Mouse (Mus musculus) embryonic facial prominence, embryonic 12.5 days (tissue): ENCODE data around the gene Rassf7. TPM values are rescaled to one million over a fixed set of nuclear protein-coding genes. Genes with fewer than 3 reads are reported as not detected.

Experiments
- ATAC-seq: fragments of 200-750 bp; cut with Nextera tagmentation; 2 replicates; pipeline ENCODE4 v1.8.0; 2017; ENCODE audit not compliant: insufficient number of reproducible peaks, insufficient read depth, low FRiP score, low TSS enrichment
- H3K27ac ChIP-seq: fragments of 300-500 bp; sonication (generic); 2 replicates; pipeline ENCODE4 v1.5.1; 2016; ENCODE audit warnings: mild to moderate bottlenecking
- H3K27me3 ChIP-seq: fragments of 300-500 bp; sonication (generic); 2 replicates; pipeline ENCODE4 v1.6.1; 2016; ENCODE audit warnings: mild to moderate bottlenecking, moderate library complexity
- H3K36me3 ChIP-seq: fragments of 300-500 bp; sonication (generic); 2 replicates; pipeline ENCODE4 v1.6.1; 2016; ENCODE audit warnings: mild to moderate bottlenecking
- H3K4me1 ChIP-seq: fragments of 300-500 bp; sonication (generic); 2 replicates; pipeline ENCODE4 v1.6.1; 2016
- H3K4me2 ChIP-seq: fragments of 300-500 bp; sonication (generic); replicated peaks from 2 replicates; pipeline ENCODE4 v1.6.1; 2016; ENCODE audit warnings: mild to moderate bottlenecking, moderate library complexity
- H3K4me3 ChIP-seq: fragments of 300-500 bp; sonication (generic); 2 replicates; pipeline ENCODE4 v1.5.1; 2016; ENCODE audit warnings: mild to moderate bottlenecking
- H3K9ac ChIP-seq: fragments of 300-500 bp; sonication (generic); 2 replicates; pipeline ENCODE4 v1.6.1; 2016; ENCODE audit warnings: mild to moderate bottlenecking, moderate library complexity
- H3K9me3 ChIP-seq: fragments of 300-500 bp; sonication (generic); 2 replicates; pipeline ENCODE4 v1.6.1; 2016; ENCODE audit warnings: mild to moderate bottlenecking, moderate library complexity
- WGBS: fragments of 180-500 bp; shearing (Covaris S2); methylation state at CpG from one replicate; pipeline ENCODE4 v1.1.7; 2016; 5-methylcytosine and 5-hydroxymethylcytosine counted together
- polyA plus RNA-seq: library from polyadenylated mRNA; unstranded; fragments of >200 nt; fragmentation: Nextera tagmentation; extraction: Ambion mirVana; gene quantifications from 2 replicates; pipeline ENCODE4 v1.2.1, GENCODE M21; 2016

The Rassf7 gene
- 38.6 and 42.3 TPM in 2 replicates for polyA plus RNA-seq

DNA sequence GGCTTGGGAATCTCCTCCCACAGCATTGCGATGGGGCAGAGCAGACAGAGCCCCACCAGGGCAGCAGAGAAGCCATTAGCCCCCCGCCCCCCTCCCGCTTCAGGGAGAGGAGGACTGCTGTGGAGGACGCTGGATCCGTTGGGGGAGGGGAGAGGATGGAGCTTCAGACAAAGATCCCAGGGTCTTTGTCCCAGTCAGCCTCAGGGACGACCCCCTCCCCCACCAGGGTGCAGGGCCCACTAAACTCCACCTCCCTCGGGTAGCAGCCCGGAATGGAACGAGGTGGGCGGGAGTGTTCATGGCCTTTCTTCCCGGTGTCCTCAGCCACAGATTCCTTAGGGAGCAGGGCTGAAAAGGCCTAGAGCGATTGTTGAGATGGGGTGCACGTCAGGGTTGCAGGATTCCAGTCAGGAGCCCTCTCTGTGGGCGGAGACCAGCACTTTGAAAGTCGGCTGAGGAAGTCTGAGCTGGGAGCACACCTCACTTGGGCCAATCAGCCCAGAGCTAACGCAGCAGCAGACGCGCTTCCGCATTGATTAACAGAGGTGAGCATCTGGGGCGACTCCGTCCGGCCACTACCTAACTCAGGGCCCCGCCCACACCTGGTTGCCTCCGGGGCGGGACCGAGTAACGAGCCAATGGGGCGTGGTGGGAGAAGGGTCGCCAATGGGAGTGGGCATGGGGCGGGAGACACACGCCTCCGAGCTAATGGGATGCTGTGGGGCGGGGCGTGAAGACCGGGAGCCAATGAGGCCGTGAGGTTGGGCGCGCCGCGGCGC is at the start of gene Rassf7:
Gene Rassf7, plus strand, starts transcription at position 760 of the 779 bp plus-strand sequence.
- peak within 1 kb of the TSS; percentile 89 for H3K4me2 ChIP-seq
- peaks cover 15% of the 10 kb centered on the region for H3K36me3 ChIP-seq
- H3K9me3 ChIP-seq = no peaks in the 10 kb centered on the region
- ATAC-seq = peak; percentile 90
- peak within 1 kb of the TSS; percentile 94 for H3K27ac ChIP-seq
- H3K4me1 ChIP-seq = peaks cover 20% of the 10 kb centered on the region
- 1% methylated on average over 41 of the region's 41 CpGs for WGBS
- H3K27me3 ChIP-seq = no peaks in the 10 kb centered on the region
- peak within 1 kb of the TSS; percentile 72 for H3K9ac ChIP-seq
- peak within 1 kb of the TSS; percentile 68 for H3K4me3 ChIP-seq

GRCm38 (mm10) chr7:141167901-141168517 is 47.7 kb upstream of the Rassf7 start:
- Histone ChIP-seq H3K36me3 (peaks cover 31% of the 10 kb centered on the region), H3K4me1 (peaks cover 18% of the 10 kb centered on the region), H3K4me2 (peak overlapping the region; percentile 74), H3K4me3 (peak overlapping the region; percentile 48), H3K9me3 (no peaks in the 10 kb centered on the region), H3K27ac (peak overlapping the region; percentile 64; the same call in 1 of the 2 replicates), H3K27me3 (no peaks in the 10 kb centered on the region), H3K9ac (peak overlapping the region; percentile 73)
- 15% methylated on average over 7 of the region's 7 CpGs for WGBS
- no peak for ATAC-seq

- Histone ChIP-seq H3K4me2 (peak overlapping the region; percentile 74), H3K9me3 (no peaks in the 10 kb centered on the region), H3K4me3 (peak overlapping the region; percentile 48), H3K36me3 (peaks cover 25% of the 10 kb centered on the region), H3K9ac (peak overlapping the region; percentile 73), H3K27ac (peak overlapping the region; percentile 64; the same call in 1 of the 2 replicates), H3K27me3 (no peaks in the 10 kb centered on the region), H3K4me1 (peaks cover 23% of the 10 kb centered on the region)
- no peak for ATAC-seq
- WGBS = 1% methylated on average over 22 of the region's 22 CpGs
Measured at GRCm38 (mm10) chr7:141168518-141168953, 47.1 kb upstream of the Rassf7 start.

DNA sequence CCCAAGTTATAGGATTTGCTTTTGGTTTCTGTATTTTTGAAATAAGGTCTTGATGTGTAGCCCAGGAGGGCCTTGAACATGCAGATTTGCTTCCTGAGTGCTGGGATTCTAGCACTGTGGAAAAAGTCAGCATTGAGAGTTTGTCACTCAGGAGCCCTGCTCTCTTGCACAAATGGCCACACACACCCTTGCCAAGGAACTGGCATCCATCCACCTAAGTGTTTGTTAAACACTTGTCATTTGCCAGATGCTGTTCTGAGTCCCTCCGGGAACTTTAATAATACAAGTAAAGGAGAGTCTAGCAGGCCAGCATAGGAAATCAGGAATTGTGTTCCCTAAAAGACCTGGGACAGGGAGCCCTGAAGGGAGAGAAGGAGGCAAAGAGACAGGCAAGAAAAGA is 46.4 kb upstream of the Rassf7 start:
- Histone ChIP-seq H3K27ac (0 out of 2 replicates have a peak overlapping the region, but pooled peaks have one; percentile 5), H3K4me2 (no peak overlapping the region), H3K9ac (no peak overlapping the region), H3K9me3 (no peaks in the 10 kb centered on the region), H3K4me3 (no peak overlapping the region), H3K27me3 (no peaks in the 10 kb centered on the region), H3K36me3 (peaks cover 18% of the 10 kb centered on the region), H3K4me1 (peaks cover 23% of the 10 kb centered on the region)
- no peak for ATAC-seq
- 74% methylated on average over 1 of the region's 1 CpGs for WGBS

GRCm38 (mm10) chr7:141169866-141170265 is 45.8 kb upstream of the Rassf7 start:
- no peak overlapping the region for H3K27ac ChIP-seq
- no peak overlapping the region for H3K4me3 ChIP-seq
- 0 out of 2 replicates have a peak, but pooled peaks cover 12% of the 10 kb centered on the region for H3K36me3 ChIP-seq
- H3K9ac ChIP-seq = no peak overlapping the region
- no peaks in the 10 kb centered on the region for H3K9me3 ChIP-seq
- H3K4me1 ChIP-seq = peaks cover 23% of the 10 kb centered on the region
- H3K27me3 ChIP-seq = no peaks in the 10 kb centered on the region
- no peak for ATAC-seq
- no peak overlapping the region for H3K4me2 ChIP-seq

DNA sequence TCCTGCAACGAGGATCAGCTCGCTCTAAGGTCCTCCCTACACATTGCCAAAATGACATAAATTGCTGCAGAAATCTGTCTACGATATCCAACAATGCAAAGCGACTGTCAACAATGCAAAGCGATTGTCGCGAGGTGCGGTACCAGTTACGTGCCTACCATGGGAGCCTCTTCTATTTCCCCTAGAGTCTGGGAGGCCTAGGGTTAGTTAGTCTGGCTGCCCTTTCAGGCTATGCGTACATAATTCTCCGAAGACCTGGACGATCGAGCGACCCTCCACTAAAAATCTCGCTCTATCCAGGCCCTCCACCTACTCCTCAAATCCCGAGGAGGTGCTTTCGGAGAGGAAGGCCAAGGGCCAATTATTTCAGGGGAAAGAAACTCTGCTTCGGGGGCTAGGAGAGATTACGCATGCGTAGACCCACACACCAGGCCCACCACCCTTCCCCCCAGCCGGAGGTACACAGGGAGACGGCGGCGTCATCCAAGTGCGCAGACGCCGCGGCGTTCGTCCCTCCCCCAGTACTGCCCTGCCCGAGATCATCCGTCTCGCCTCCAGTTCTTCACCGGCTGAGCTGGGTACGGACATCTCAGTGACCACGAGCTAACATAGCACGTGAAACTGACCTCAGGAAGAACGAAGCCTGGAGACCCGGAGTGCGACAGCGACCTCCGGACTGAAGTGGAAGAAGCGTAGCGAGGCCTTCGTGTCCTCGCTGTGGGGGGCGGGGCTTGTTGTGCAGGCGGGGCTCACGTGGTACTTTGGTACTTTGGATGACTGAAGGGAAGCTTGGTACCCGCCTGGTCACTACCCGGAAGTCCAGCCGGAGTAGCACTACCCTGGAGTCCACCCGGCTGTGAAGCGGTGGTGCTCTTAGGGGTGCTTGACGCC is 43.3 kb upstream of the Rassf7 start, which contains the start of gene Rnh1:
Gene Rnh1, minus strand, starts transcription at position 742 of the 891 bp plus-strand sequence.
- Histone ChIP-seq H3K9ac (peak within 1 kb of the TSS; percentile 61), H3K4me3 (peak within 1 kb of the TSS; percentile 55), H3K36me3 (no peaks in the 10 kb centered on the region), H3K27ac (peak within 1 kb of the TSS; percentile 86), H3K27me3 (no peaks in the 10 kb centered on the region), H3K4me1 (peaks cover 20% of the 10 kb centered on the region), H3K4me2 (peak within 1 kb of the TSS; percentile 53), H3K9me3 (no peaks in the 10 kb centered on the region)
- ATAC-seq = peak; percentile 95
- 3% methylated on average over 55 of the region's 55 CpGs for WGBS

DNA sequence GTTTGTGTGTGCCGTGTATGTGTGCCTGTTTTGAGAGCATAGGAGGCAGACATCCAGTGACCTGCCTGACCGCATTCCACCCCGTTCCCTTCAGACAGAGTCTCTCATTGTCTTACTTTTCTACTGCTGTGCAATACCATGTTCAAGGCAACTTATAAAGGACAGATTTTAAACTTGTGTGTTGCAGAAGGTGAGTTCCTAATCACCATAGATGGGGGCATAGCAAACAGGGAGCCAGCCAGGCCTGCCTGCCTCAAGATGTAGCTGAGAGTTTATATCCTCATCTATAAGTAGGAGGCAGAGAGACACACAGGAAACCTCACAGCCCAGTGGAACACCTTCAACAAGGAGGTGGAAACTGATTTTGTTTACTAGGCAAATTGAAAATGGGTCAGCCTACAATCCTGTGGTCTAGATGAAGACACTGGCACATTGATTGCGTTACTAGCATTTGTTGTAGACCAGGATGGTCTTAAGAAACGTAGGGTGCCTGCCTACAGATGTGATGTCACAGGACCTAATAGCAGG is 42.3 kb upstream of the Rassf7 start:
- H3K27ac ChIP-seq = peak overlapping the region; percentile 86
- H3K36me3 ChIP-seq = no peaks in the 10 kb centered on the region
- peak overlapping the region; percentile 61; the same call in 1 of the 2 replicates for H3K9ac ChIP-seq
- H3K4me1 ChIP-seq = peaks cover 11% of the 10 kb centered on the region
- ATAC-seq = no peak
- peak overlapping the region; percentile 55 for H3K4me3 ChIP-seq
- peak overlapping the region; percentile 53 for H3K4me2 ChIP-seq
- 89% methylated on average over 5 of the region's 5 CpGs for WGBS
- no peaks in the 10 kb centered on the region for H3K9me3 ChIP-seq
- no peaks in the 10 kb centered on the region for H3K27me3 ChIP-seq

DNA sequence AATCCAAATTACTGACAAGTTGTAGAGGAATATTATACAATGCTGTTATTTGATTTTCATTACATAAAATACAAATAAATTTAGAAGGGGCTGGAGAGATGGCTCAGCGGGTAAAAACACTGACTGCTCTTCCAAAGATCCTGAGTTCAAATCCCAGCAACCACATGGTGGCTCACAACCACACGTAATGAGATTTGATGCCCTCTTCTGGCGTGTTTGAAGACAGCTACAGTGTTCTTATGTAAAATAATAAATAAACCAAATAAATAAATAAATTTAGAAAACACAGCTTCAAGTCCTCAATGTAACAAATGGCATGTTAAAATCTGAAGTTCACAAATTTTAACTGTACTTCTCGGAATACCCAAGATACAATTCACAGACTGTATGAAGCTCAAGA is 40.6 kb upstream of the Rassf7 start:
- Histone ChIP-seq H3K27ac (no peak overlapping the region), H3K4me1 (peaks cover 6% of the 10 kb centered on the region), H3K9ac (no peak overlapping the region), H3K27me3 (no peaks in the 10 kb centered on the region), H3K4me3 (no peak overlapping the region), H3K36me3 (no peaks in the 10 kb centered on the region), H3K9me3 (no peaks in the 10 kb centered on the region), H3K4me2 (no peak overlapping the region)
- no peak for ATAC-seq
- 88% methylated on average over 4 of the region's 4 CpGs for WGBS

GRCm38 (mm10) chr7:141176173-141176572 is 39.5 kb upstream of the Rassf7 start:
- Histone ChIP-seq H3K4me3 (no peak overlapping the region), H3K4me2 (0 out of 2 replicates have a peak overlapping the region, but pooled peaks have one; percentile 13), H3K4me1 (peaks cover 6% of the 10 kb centered on the region), H3K9me3 (no peaks in the 10 kb centered on the region), H3K9ac (no peak overlapping the region), H3K27ac (no peak overlapping the region), H3K27me3 (no peaks in the 10 kb centered on the region), H3K36me3 (no peaks in the 10 kb centered on the region)
- ATAC-seq = no peak
- 4% methylated on average over 8 of the region's 8 CpGs for WGBS

DNA sequence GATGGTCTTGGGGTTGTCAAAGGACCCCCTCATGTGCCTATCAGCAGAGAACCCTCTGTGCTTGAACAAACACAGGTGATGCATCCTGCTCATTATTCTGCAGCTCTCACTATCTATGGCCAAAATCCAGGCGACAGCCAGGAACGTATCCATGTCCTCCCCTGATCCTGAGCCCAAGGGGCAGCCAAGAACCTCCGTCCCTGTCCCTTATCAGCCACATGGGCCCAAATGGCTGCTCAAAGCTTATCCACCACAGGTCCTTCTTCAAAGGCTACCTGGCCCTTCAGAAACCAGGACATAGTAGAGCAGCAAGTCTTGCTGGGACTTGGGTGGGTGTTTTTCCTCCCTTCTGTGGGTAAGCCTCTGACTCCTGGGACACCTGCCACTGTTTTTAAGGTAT is 27.5 kb upstream of the Rassf7 start:
- Histone ChIP-seq H3K27ac (no peak overlapping the region), H3K27me3 (no peaks in the 10 kb centered on the region), H3K4me3 (no peak overlapping the region), H3K9ac (no peak overlapping the region), H3K4me1 (peaks cover 12% of the 10 kb centered on the region), H3K4me2 (no peak overlapping the region), H3K36me3 (peaks cover 33% of the 10 kb centered on the region), H3K9me3 (no peaks in the 10 kb centered on the region)
- no peak for ATAC-seq
- WGBS = 81% methylated on average over 3 of the region's 3 CpGs

DNA sequence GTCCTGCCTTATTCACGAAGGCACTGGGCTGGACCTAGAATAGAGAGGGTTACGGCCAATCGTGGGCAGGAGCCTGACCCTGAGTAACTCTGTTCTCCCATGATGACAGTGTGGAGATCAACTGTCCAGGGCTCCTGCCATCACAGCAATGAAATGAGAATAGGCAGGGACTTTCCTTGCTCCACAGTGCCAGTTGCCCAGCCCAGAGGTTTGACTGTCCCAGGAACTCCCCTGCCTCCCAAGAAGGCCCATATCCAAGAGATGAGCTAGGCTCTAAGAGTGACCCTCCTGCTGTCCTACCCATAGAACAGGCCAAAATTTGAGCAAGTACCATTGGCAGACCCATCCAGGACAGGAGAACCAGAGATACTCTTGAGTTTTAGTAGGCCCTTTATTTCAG is 26.9 kb upstream of the Rassf7 start:
- Histone ChIP-seq H3K27ac (no peak overlapping the region), H3K9ac (no peak overlapping the region), H3K36me3 (peaks cover 33% of the 10 kb centered on the region), H3K9me3 (no peaks in the 10 kb centered on the region), H3K4me1 (peaks cover 13% of the 10 kb centered on the region), H3K27me3 (no peaks in the 10 kb centered on the region), H3K4me3 (no peak overlapping the region), H3K4me2 (no peak overlapping the region)
- WGBS = 96% methylated on average over 3 of the region's 3 CpGs
- no peak for ATAC-seq
